Mouse (Mus musculus) liver, embryonic 15.5 days (tissue): Measurements from ENCODE around the gene Dbt. TPM values are rescaled to one million over a fixed set of nuclear protein-coding genes. Genes with fewer than 3 reads are reported as not detected.

Experiments used
- ATAC-seq: fragments of 200-750 bp; cut with Nextera tagmentation; 2 replicates; pipeline ENCODE4 v1.8.0; 2017; ENCODE audit warnings: moderate number of reproducible peaks, mild to moderate bottlenecking, moderate library complexity; ENCODE audit not compliant: insufficient read depth
- H3K27ac ChIP-seq: fragments of 300-500 bp; sonication (generic); replicated peaks from 2 replicates; pipeline ENCODE4 v1.5.1; 2015; ENCODE audit warnings: mild to moderate bottlenecking, inconsistent platforms
- H3K27me3 ChIP-seq: fragments of 300-500 bp; sonication (generic); 2 replicates; pipeline ENCODE4 v1.6.1; 2015; ENCODE audit warnings: mild to moderate bottlenecking, inconsistent platforms
- H3K36me3 ChIP-seq: fragments of 300-500 bp; sonication (generic); replicated peaks from 2 replicates; pipeline ENCODE4 v1.6.1; 2015; ENCODE audit warnings: moderate library complexity, mild to moderate bottlenecking, inconsistent platforms
- H3K4me1 ChIP-seq: fragments of 300-500 bp; sonication (generic); replicated peaks from 2 replicates; pipeline ENCODE4 v1.6.1; 2015; ENCODE audit warnings: inconsistent platforms
- H3K4me2 ChIP-seq: fragments of 300-500 bp; sonication (generic); 2 replicates; pipeline ENCODE4 v1.6.1; 2015; ENCODE audit warnings: moderate library complexity, mild to moderate bottlenecking, inconsistent platforms
- H3K4me3 ChIP-seq: fragments of 300-500 bp; sonication (generic); replicated peaks from 2 replicates; pipeline ENCODE4 v1.5.1; 2015; ENCODE audit warnings: mild to moderate bottlenecking, inconsistent platforms
- H3K9ac ChIP-seq: fragments of 300-500 bp; sonication (generic); 2 replicates; pipeline ENCODE4 v1.6.1; 2015; ENCODE audit warnings: moderate library complexity, mild to moderate bottlenecking, inconsistent platforms
- H3K9me3 ChIP-seq: fragments of 300-500 bp; sonication (generic); replicated peaks from 2 replicates; pipeline ENCODE4 v1.6.1; 2016; ENCODE audit warnings: inconsistent platforms
- WGBS: fragments of 180-500 bp; shearing (Covaris S2); methylation state at CpG from one replicate; pipeline ENCODE4 v1.1.7; 2015; ENCODE audit warnings: mixed read lengths; ENCODE audit not compliant: insufficient replicate concordance; 5-methylcytosine and 5-hydroxymethylcytosine counted together
- polyA plus RNA-seq: library from polyadenylated mRNA; unstranded; fragments of >200 nt; fragmentation: Nextera tagmentation; extraction: Ambion mirVana; gene quantifications from 2 replicates; pipeline ENCODE4 v1.2.1, GENCODE M21; 2015

Gene Dbt
- polyA plus RNA-seq, 1 experiment from 2014 or later = 14.2 TPM

DNA sequence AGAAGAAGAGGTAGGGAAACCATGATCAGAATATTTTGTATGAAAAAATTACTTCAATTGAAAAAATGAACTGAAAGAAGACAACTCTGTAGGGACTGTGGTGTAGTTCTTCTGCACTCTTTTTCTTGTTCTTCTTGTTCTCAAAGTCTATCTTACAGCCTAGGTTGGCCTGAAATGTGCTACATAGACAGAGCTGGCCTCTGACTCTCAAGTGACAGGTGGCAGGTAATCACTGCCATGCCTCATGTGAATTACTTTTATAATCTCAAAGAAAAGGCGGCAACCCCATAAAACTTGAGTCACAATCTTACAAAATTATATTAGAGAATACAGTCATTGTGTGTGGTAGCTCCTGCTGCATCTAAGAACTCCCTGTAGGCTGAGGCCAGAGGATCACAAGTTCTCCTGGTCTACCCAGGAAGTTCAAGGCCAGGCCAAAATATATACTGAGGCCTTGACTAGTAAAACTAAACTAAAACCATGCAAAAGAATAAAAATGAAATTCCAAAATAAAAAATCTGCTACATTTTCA, 20.9 kb upstream of the Dbt start:
- Histone ChIP-seq H3K36me3 (peaks cover 80% of the 10 kb centered on the region), H3K4me2 (no peak overlapping the region), H3K27ac (no peak overlapping the region), H3K9ac (no peak overlapping the region), H3K4me1 (no peaks in the 10 kb centered on the region), H3K4me3 (no peak overlapping the region), H3K27me3 (no peaks in the 10 kb centered on the region), H3K9me3 (no peaks in the 10 kb centered on the region)
- 81% methylated on average over 1 of the region's 1 CpGs for WGBS
- no peak for ATAC-seq

DNA sequence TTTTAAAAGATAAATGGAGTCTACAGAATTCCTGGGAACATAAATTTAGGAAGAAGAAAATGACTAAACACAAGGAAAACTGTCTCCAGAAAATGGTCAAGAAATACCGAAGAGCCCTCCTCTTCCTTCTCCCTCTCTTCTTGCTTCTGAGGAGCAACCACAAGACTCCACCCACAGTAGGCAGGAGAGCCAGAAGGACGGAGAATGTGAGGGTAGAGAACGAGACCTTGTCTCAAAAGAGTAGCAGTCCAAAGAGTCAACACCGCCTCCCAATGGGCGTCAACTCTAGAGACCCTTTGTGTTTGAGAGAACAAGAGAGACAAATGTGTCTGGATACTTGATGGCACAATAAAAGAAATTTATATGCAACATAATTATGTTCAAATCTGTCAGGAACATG, 19.2 kb upstream of the Dbt start:
- no peak for ATAC-seq
- H3K36me3 ChIP-seq = peaks cover 83% of the 10 kb centered on the region

DNA sequence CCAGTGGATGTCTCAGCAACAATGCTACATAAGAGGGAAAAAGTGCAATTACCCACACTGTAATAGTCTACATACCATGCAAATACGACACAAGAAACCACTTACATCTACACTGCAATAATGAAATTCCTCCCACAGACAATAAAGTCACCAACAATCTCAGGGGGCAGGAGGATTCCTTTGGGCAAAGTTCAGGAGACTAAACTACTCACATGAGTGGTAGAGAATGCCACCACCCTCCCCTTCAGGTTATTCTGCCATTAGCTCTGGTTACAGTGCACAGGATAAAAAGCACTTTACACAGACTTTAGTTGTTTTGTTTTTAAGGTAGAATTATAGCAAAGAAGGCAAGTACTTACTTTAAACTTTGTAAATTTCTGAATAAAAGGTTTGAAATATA, 17.2 kb upstream of the Dbt start:
- Histone ChIP-seq H3K27ac (no peak overlapping the region), H3K4me2 (no peak overlapping the region), H3K4me3 (no peak overlapping the region), H3K9ac (no peak overlapping the region), H3K9me3 (no peaks in the 10 kb centered on the region), H3K36me3 (peaks cover 81% of the 10 kb centered on the region), H3K27me3 (no peaks in the 10 kb centered on the region), H3K4me1 (no peaks in the 10 kb centered on the region)
- WGBS = 76% methylated on average over 1 of the region's 1 CpGs
- ATAC-seq = no peak

More for the DNA sequence above, 19.2 kb upstream of the Dbt start:
- H3K4me2 ChIP-seq = no peak overlapping the region
- no peaks in the 10 kb centered on the region for H3K4me1 ChIP-seq
- H3K27ac ChIP-seq = no peak overlapping the region
- no peak overlapping the region for H3K4me3 ChIP-seq
- H3K9me3 ChIP-seq = no peaks in the 10 kb centered on the region
- H3K9ac ChIP-seq = no peak overlapping the region
- no peaks in the 10 kb centered on the region for H3K27me3 ChIP-seq
- 47% methylated on average over 5 of the region's 5 CpGs for WGBS

DNA sequence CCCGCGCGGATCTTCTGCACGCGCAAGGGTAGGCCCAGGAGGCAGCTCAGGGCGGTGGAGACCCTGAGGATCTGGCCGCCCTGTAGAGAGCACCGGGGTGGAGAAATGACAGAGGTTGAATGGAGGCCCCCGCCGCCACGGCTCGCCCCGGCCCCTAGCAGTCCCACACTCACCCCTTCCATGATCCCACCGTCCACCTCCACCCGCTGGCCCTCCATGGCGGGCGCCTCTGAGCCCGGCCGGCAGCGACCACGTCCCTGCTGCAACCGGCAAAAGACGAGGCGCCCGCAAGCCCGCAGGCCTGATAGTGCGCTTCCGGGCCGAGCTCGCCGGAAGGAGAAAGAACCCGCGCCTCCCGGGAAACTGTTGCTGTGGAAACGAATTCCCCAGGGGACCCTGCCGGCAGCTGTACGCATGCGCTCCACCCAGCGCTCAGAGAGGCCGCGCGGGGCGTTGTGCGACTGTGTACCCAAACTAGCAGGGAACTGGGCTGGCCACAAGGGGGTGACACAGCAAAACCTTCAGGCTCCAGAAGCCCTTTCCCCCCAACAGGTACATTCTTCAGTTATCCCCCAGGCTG, 5.0 kb upstream of the Dbt start, which contains the start of gene Rtca:
Gene Rtca, minus strand, starts transcription at position 437 of the 580 bp plus-strand sequence.
- H3K4me1 ChIP-seq = peaks cover 31% of the 10 kb centered on the region
- peaks cover 22% of the 10 kb centered on the region for H3K36me3 ChIP-seq
- peak within 1 kb of the TSS; percentile 72 for H3K9ac ChIP-seq
- H3K4me3 ChIP-seq = peak within 1 kb of the TSS; percentile 78
- no peaks in the 10 kb centered on the region for H3K27me3 ChIP-seq
- H3K9me3 ChIP-seq = no peaks in the 10 kb centered on the region
- ATAC-seq = peak; percentile 92
- peak within 1 kb of the TSS; percentile 84 for H3K4me2 ChIP-seq
- WGBS = under 1% methylated on average over 44 of the region's 44 CpGs
- H3K27ac ChIP-seq = peak within 1 kb of the TSS; percentile 46

DNA sequence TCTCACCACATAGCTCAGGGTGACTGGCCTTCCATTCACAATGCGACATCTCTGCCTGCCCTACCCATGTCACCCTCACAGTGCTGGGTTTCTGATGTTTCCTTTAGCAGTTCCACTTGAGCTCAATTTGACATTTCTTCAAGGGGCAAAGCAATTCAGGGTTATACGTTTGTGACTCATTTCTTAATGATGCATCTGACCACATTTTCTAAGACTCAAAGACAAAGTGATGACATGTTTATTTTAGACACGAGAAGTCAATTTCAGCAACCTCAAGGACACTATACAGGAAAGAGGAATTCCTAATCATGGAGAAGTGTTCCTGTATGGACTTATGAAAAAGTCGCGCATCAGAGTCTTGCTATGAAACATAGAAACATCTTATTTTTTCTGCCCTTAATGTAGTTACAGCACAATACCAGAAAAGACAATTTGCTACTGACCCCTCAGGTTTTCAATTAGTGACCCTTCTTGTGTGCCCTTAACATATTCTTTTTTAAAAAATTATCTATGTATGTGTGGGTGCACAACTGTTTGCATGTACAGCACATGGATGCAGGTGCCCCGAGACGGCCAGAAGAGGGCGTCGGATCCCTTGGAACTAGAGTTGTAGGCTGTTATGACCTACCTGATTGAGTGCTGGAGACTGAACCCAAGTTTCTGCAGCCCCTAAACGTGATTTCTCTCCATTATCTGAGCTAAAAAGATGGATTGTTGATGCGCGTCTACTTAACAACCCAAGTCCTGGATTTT, 543 bp upstream of the Dbt start:
- H3K9ac ChIP-seq = no peak overlapping the region
- H3K4me3 ChIP-seq = peak overlapping the region; percentile 62
- no peaks in the 10 kb centered on the region for H3K9me3 ChIP-seq
- WGBS = 34% methylated on average over 12 of the region's 12 CpGs
- no peaks in the 10 kb centered on the region for H3K27me3 ChIP-seq
- no peak for ATAC-seq
- peaks cover 28% of the 10 kb centered on the region for H3K4me1 ChIP-seq
- no peak overlapping the region for H3K27ac ChIP-seq
- peak overlapping the region; percentile 74 for H3K4me2 ChIP-seq
- no peaks in the 10 kb centered on the region for H3K36me3 ChIP-seq

DNA sequence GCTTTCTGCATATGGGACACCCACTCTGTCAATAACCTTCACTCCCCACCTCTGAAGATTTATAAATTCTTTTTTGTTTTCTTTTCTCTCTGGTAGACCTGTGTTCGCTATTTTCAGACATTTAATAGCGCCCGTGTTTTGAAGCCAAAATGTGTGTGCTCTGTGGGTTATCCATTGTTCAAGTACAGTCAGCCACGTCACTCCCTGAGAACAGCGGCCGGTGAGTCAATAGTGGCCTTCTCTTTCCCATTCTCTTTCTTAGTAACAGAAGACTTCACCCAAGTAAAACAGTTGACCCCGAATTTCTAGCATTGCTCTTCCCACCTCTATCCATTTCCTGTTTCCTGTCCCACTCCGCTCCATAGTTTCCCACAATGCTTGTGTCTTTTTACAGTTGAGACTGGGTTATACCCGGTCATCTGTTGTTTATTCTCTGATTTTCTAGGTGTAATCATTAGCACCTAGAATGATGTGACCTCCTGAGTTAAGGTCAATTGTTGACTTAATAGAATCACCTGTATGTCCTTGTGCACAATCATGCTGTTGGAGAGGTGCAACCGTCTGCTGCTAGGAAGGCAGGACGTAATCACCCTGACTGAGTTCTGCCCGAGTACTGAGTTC, 7.4 kb downstream of the Dbt start:
- Histone ChIP-seq H3K36me3 (peaks cover 14% of the 10 kb centered on the region; the same call in 1 of the 2 replicates), H3K9ac (no peak overlapping the region), H3K4me2 (no peak overlapping the region), H3K9me3 (no peaks in the 10 kb centered on the region), H3K27ac (no peak overlapping the region), H3K4me3 (no peak overlapping the region), H3K27me3 (no peaks in the 10 kb centered on the region), H3K4me1 (peaks cover 7% of the 10 kb centered on the region)
- ATAC-seq = no peak
- 75% methylated on average over 12 of the region's 12 CpGs for WGBS

DNA sequence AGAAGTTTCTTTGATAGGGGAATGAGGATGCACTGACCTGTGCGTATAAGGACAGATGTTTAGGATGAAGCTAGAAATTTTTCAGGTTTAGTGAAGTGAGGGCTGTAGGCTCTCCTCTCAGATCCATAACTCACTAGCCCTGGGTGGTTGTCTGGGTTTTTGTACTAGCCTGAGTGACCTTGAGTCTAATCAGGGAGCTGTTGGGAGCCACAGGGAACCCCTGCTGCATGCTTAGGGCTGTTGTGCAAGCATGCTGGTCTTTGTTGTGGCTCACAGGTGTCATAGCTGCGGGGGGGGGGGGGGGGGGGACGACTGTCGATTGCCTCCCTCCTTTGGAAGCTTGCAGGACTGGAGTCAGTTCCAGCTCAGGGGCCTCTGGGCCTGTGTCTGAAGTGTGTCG, 16.9 kb downstream of the Dbt start:
- H3K9ac ChIP-seq = no peak overlapping the region
- no peak for ATAC-seq
- no peaks in the 10 kb centered on the region for H3K27me3 ChIP-seq
- no peak overlapping the region for H3K27ac ChIP-seq
- H3K36me3 ChIP-seq = peaks cover 17% of the 10 kb centered on the region; the same call in 1 of the 2 replicates
- no peak overlapping the region for H3K4me2 ChIP-seq
- no peak overlapping the region for H3K4me3 ChIP-seq
- peaks cover 5% of the 10 kb centered on the region; the same call in 1 of the 2 replicates for H3K4me1 ChIP-seq
- 54% methylated on average over 5 of the region's 5 CpGs for WGBS
- H3K9me3 ChIP-seq = no peaks in the 10 kb centered on the region

DNA sequence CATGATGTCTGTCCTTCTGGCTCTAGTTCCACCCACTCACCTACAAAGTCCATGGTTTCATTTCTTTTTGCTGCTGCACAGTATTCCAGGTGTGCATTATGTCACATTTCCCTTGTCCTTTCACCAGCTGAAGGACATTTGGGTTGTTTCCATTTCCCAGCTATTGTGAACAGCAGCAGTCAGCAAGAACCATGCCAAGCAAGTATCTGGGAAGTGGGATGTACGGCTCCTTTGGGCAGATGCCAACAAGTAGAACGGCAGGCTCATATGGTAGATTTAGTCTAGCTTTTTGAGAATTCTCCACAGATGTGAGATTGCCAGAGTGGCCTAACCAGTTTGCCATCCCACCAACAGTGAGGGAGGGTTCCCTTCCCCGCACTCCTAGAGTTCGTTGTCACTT, 18.0 kb downstream of the Dbt start:
- peaks cover 5% of the 10 kb centered on the region; the same call in 1 of the 2 replicates for H3K4me1 ChIP-seq
- WGBS = 81% methylated on average over 4 of the region's 4 CpGs
- H3K4me3 ChIP-seq = no peak overlapping the region
- H3K27ac ChIP-seq = no peak overlapping the region
- no peaks in the 10 kb centered on the region for H3K9me3 ChIP-seq
- peaks cover 22% of the 10 kb centered on the region for H3K36me3 ChIP-seq
- no peak for ATAC-seq
- H3K9ac ChIP-seq = no peak overlapping the region
- H3K4me2 ChIP-seq = no peak overlapping the region
- no peaks in the 10 kb centered on the region for H3K27me3 ChIP-seq

DNA sequence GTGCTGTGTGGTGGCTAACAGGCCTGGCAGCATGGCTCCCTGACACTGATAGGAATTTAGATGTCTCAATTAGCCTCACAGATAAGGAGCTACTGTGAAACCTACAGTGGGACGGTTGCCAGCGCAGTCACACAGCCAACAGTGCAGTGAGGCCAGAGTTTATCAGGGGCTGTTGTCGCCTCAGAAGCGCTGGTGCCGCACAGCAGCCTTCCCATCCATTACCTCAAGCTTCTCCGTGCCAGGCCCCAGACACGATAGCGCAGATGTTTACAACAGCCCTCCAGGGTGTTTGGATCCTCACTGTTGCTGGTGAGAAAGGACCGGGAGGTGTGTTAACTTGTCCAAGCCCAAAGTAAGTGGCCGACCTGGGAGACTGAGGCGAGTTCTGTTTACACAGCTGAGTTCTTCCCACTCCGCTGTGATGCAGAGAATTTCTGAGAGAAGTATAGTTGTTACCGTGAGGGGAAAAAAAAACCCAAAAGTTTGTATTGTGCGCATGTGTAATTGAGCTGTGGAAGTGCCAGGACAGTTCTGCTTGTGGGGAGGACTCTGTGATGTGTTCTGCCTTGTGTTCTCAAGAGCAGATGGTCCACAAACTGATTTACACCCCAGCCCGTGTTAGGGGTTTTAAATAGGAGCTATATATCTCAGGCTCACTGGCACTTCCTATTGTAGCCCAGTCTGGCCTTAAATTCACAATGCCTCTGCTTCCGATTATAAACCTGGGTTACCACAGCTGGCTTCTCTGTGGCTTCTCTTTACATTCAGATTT, 23.7 kb downstream of the Dbt start:
- Histone ChIP-seq H3K9ac (no peak overlapping the region), H3K4me2 (peak overlapping the region; percentile 29; the same call in 1 of the 2 replicates), H3K27me3 (no peaks in the 10 kb centered on the region), H3K9me3 (no peaks in the 10 kb centered on the region), H3K27ac (0 out of 2 replicates have a peak overlapping the region, but pooled peaks have one; percentile 9), H3K4me3 (no peak overlapping the region), H3K4me1 (peaks cover 8% of the 10 kb centered on the region), H3K36me3 (peaks cover 33% of the 10 kb centered on the region)
- WGBS = 34% methylated on average over 16 of the region's 16 CpGs
- peak; percentile 86 for ATAC-seq

DNA sequence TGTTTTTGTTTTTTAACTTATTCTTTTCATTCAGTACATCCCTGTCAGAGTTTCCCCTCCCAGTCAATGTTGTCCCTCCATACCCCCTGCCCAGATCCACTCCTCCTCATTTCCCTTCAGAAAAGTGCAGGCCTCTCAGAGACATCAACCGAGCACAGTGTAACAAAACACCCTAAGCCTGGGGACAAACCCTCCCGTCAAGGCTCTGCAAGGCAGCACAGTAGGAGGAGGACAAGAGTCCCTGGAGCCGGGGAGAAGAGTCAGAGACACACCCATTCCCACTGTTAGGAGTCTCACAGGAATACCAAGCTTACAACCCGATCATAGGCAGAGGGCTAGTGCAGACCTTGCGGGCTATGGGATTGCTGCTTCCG, 24.3 kb downstream of the Dbt start:
- Histone ChIP-seq H3K27ac (no peak overlapping the region), H3K9ac (no peak overlapping the region), H3K9me3 (no peaks in the 10 kb centered on the region), H3K27me3 (no peaks in the 10 kb centered on the region), H3K4me3 (no peak overlapping the region), H3K4me1 (peaks cover 10% of the 10 kb centered on the region), H3K36me3 (peaks cover 33% of the 10 kb centered on the region), H3K4me2 (no peak overlapping the region)
- ATAC-seq = no peak
- WGBS = 72% methylated on average over 6 of the region's 6 CpGs
